Mouse (Mus musculus) lung, postnatal 0 days (tissue): ENCODE data around the gene Il12b.

Source experiments
- CTCF ChIP-seq: IDR thresholded peaks from 2 replicates; pipeline ENCODE4 v1.5.1; 2016; ENCODE audit warnings: antibody characterized with exemption, mild to moderate bottlenecking
- EP300 ChIP-seq: IDR thresholded peaks from 2 replicates; pipeline ENCODE4 v1.6.1; 2016; ENCODE audit warnings: antibody characterized with exemption, mild to moderate bottlenecking, control low read depth

DNA sequence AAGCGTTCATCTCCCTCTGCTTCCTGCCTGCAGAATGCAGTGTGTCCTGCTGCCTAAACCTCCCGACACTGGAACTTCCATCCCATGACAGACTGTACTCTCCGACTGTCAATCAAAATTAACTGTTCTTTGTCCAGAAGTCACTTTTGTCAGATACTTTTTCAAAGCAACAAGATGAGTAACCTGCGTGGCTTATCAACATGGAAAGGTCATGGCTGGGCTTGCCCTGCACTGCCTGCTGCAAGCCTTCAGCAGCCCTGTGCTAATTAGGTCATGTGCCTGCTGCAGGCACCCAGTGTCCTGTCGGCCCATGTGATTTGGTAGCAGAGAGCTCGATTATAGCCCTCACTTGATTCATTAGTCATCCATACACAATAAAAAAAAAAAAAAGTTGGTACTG, 25.8 kb downstream of the Il12b start:
- TF ChIP-seq CTCF (no peak), EP300 (no peak)
